Mouse (Mus musculus) heart, embryonic 14.5 days (tissue): ENCODE measurements around the gene Cflar. TPM values are rescaled to one million over a fixed set of nuclear protein-coding genes. Genes with fewer than 3 reads are reported as not detected.
"Not testable (repeated sequence)": the region's sequence is repeated elsewhere in the genome, so short reads cannot be mapped to it uniquely, and the experiment has no call there.

Experiments used
- ATAC-seq: fragments of 200-750 bp; cut with Nextera tagmentation; 2 replicates; pipeline ENCODE4 v1.8.0; 2017; ENCODE audit warnings: low read depth, moderate TSS enrichment; ENCODE audit not compliant: insufficient number of reproducible peaks, insufficient read depth, low FRiP score
- H3K27ac ChIP-seq, 2 experiments: fragments of 200-500 bp in 1 of 2; fragments of 300-500 bp in 1 of 2; sonication (generic) in 1 of 2; replicated peaks in 1 of 2; 2 replicates each; pipeline ENCODE4 v1.5.1; 2012 to 2014; ENCODE audit warnings: low read depth in 2 of 2, low read length in 2 of 2, control low read depth in 1 of 2, mild to moderate bottlenecking in 1 of 2, mixed read lengths in 1 of 2; ENCODE audit not compliant: control insufficient read depth in 1 of 2, insufficient read depth in 1 of 2
- H3K27me3 ChIP-seq: fragments of 300-500 bp; sonication (generic); 2 replicates; pipeline ENCODE4 v1.6.1; 2014; ENCODE audit warnings: mild to moderate bottlenecking, low read length, control low read depth; ENCODE audit not compliant: control insufficient read depth, insufficient read depth
- H3K36me3 ChIP-seq: fragments of 300-500 bp; sonication (generic); 2 replicates; pipeline ENCODE4 v1.6.1; 2014; ENCODE audit warnings: mild to moderate bottlenecking, control low read depth, low read length, mixed read lengths; ENCODE audit not compliant: control insufficient read depth, insufficient read depth
- H3K4me1 ChIP-seq, 2 experiments: fragments of 200-500 bp in 1 of 2; fragments of 300-500 bp in 1 of 2; sonication (generic) in 1 of 2; 2 replicates each; pipeline ENCODE4 v1.6.1; 2012 to 2014; ENCODE audit warnings: low read length in 2 of 2, control low read depth in 1 of 2, mixed read lengths in 1 of 2; ENCODE audit not compliant: control insufficient read depth in 2 of 2, insufficient read depth in 2 of 2
- H3K4me2 ChIP-seq: fragments of 300-500 bp; sonication (generic); 2 replicates; pipeline ENCODE4 v1.6.1; 2014; ENCODE audit warnings: mild to moderate bottlenecking, low read length
- H3K4me3 ChIP-seq, 2 experiments: fragments of 200-500 bp in 1 of 2; fragments of 300-500 bp in 1 of 2; sonication (generic) in 1 of 2; 2 replicates each; pipeline ENCODE4 v1.5.1; 2012 to 2014; ENCODE audit warnings: low read length in 2 of 2, mild to moderate bottlenecking in 2 of 2, control low read depth in 1 of 2, low read depth in 1 of 2, moderate library complexity in 1 of 2; ENCODE audit not compliant: control insufficient read depth in 1 of 2, insufficient read depth in 1 of 2
- H3K9ac ChIP-seq: fragments of 300-500 bp; sonication (generic); 2 replicates; pipeline ENCODE4 v1.6.1; 2014; ENCODE audit warnings: mild to moderate bottlenecking, low read length
- H3K9me3 ChIP-seq: fragments of 300-500 bp; sonication (generic); 2 replicates; pipeline ENCODE4 v1.6.1; 2016; ENCODE audit warnings: low read length, control low read depth; ENCODE audit not compliant: control insufficient read depth
- WGBS: fragments of 180-500 bp; shearing (Covaris S2); extraction: QIAGEN DNeasy Blood & Tissue Kit; methylation state at CpG from one replicate; pipeline ENCODE4 v1.1.7; 2014; 5-methylcytosine and 5-hydroxymethylcytosine counted together
- polyA plus RNA-seq: library from polyadenylated mRNA; unstranded; fragments of >200 nt; fragmentation: Nextera tagmentation; extraction: Ambion mirVana; gene quantifications from 2 replicates; pipeline ENCODE4 v1.2.1, GENCODE M21; 2014

Gene Cflar
- polyA plus RNA-seq, 1 experiment from 2014 or later, result 42.2 TPM

DNA sequence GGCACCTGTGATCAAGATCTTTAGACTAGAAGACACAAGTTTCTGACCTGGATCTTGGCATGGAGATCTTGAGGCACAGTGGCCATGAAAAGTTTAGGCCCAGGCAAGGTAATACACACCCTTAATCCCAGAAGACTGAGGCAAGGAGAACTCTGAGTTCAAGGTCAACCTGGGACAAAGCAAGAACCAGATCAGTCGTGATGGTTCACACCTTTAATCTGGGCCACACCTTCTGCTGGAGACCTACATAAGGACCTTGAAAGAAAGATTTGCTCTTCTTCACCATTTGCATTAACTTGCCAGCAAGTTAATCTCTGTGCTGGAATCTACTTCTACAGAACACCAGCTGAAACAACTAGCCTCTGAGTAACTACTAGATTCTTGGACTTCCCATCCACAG, 49.3 kb downstream of the Cflar start:
- no peak for ATAC-seq

DNA sequence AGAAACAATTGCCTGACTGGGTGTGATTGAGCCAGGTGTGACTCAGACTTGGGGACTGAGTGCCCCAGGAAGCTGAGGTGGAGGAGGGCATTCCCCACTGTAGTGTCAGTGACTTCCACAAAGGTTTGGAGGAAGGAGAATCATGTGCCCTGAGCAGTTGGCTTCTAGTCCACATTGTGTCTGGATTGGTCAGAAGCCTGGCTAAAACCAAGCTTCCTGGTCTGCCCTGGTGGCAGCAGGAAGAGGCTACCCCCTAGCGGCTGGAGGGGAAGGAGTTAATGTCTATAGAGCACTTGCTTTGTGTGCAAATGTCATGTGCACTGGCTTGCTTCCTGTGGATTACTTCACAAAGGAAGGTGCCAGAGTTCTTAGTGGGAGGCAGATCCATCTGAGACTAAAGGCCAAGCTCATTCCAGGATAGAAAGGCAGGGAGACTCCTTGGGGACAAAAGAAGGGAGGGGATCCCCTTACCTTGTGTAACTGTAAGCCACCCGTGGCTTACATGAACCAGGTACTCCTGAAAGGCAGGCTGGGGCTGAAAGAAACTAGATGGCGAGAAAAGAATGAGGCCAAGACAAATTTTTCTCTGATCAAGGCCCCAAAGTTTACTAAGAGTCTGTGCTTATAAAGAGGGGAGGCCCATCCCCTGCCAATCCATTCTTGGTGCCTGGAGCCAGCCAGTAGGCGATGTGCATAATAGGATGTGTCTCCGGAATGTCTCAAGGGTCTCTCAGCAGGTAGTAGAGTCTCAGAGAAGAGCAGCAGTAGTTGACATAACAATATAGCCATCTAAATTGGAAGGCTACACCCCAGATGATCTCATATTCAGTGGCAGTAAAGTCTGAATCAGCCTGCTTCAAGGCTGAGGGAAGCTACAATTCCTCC, 50.3 kb downstream of the Cflar start:
- H3K27ac ChIP-seq, ATAC-seq, H3K4me3 ChIP-seq, H3K27me3 ChIP-seq, H3K9ac ChIP-seq, H3K4me2 ChIP-seq, H3K4me1 ChIP-seq, H3K9me3 ChIP-seq: not testable (repeated sequence)
- H3K36me3 ChIP-seq, result peaks cover 26% of the 10 kb centered on the region
- 71% methylated on average over 5 of the region's 5 CpGs for WGBS

More for the DNA sequence above, 49.3 kb downstream of the Cflar start:
- Histone ChIP-seq H3K4me1 (no peaks in the 10 kb centered on the region), H3K4me3 (no peak overlapping the region), H3K9ac (no peak overlapping the region), H3K27me3 (no peaks in the 10 kb centered on the region), H3K36me3 (peaks cover 34% of the 10 kb centered on the region), H3K9me3 (no peaks in the 10 kb centered on the region), H3K4me2 (no peak overlapping the region), H3K27ac (no peak overlapping the region)
- 57% methylated on average over 1 of the region's 1 CpGs for WGBS

DNA sequence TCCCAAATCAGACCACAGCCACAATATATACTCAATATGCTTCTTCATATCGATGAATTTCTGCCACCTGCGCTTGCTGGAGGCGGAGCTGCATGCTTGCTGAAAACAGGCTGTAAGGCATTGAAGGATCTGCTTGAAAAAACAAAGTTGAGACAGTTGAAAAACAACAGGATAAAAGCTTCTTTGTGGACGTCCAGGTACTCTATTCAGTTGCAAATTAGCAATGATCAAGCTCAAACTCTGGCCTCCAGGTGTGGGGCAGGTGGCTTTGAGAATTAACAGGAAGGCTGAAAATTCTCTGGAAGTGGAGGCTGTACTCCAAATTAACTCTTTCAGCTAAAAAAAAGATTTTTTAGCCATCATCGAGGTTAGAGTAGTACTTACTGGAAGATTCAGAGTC, 51.3 kb downstream of the Cflar start:
- no peak for ATAC-seq
- Histone ChIP-seq H3K9ac (no peak overlapping the region), H3K4me2 (no peak overlapping the region), H3K4me3 (no peak overlapping the region), H3K9me3 (no peaks in the 10 kb centered on the region), H3K27me3 (no peaks in the 10 kb centered on the region), H3K27ac (no peak overlapping the region), H3K36me3 (peaks cover 21% of the 10 kb centered on the region), H3K4me1 (no peaks in the 10 kb centered on the region; a peak in 1 of 4 replicates)
- WGBS, result 75% methylated on average over 5 of the region's 5 CpGs

DNA sequence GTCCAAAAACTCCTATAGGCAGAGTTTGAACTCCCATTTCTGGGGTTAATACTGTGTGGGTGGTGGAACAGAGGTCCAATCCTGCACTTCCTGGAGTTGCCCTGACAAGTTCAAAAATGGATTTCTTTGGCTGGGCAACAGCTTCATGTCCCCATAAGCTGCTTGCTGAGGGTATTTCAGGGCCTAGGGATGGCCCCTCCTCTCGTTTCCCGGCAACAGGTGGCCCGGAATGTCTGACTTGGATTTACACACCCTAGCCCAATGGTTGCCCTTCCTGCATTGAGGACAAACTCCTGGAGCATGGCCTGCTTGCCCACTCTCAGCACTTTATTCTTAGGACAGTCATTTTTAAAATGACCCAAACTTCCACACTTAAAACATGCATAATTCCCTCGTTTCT, 55.1 kb downstream of the Cflar start:
- ATAC-seq, H3K4me3 ChIP-seq, H3K36me3 ChIP-seq, H3K9me3 ChIP-seq, H3K9ac ChIP-seq, H3K27ac ChIP-seq, H3K4me1 ChIP-seq, H3K27me3 ChIP-seq: not testable (repeated sequence)
- peak overlapping the region; percentile 29; the same call in 1 of the 2 replicates for H3K4me2 ChIP-seq
- WGBS, result 79% methylated on average over 4 of the region's 4 CpGs

DNA sequence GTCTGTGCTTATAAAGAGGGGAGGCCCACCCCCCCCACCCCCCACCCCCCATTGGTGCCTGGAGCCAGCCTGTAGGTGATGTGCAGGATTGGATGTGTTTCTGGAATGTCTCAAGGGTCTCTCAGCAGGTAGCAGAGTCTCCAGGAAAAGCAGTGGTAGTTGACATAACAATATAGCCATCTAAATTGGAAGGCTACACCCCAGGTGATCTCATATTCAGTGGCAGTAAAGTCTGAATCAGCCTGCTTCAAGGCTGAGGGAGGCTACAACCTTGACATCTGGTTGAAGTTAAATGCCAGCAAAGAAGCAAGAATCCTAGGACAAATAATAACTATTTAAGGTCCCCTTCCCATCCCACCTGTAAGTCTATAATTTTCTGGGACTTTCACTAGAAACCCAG, 57.8 kb downstream of the Cflar start:
- Histone ChIP-seq H3K27me3 (no peaks in the 10 kb centered on the region), H3K27ac (no peak overlapping the region), H3K9ac (no peak overlapping the region), H3K36me3 (no peaks in the 10 kb centered on the region), H3K9me3 (no peaks in the 10 kb centered on the region), H3K4me1 (no peaks in the 10 kb centered on the region; a peak in 1 of 4 replicates), H3K4me2 (no peak overlapping the region), H3K4me3 (no peak overlapping the region)
- no peak for ATAC-seq

DNA sequence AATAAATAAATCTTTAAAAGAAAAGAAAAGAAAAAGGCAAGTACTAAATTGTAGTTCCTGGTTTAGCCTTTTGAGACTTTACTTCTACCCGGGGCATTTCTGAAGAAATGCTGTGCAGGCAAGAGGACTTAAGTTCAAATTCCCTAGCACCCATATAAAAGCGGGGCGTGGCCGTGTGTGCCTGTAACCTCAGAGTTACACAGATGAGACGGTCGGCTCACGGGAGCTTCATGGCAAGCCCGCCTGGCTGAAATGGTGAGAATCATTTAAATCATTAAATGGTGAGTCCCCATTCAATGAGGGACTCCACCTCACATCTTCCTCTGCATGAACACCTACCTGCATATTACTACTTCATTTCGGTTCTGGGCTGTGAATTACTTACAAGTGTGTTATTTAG, 58.4 kb downstream of the Cflar start:
- Histone ChIP-seq H3K4me2 (no peak overlapping the region), H3K4me1 (no peaks in the 10 kb centered on the region; a peak in 1 of 4 replicates), H3K27me3 (no peaks in the 10 kb centered on the region), H3K27ac (no peak overlapping the region), H3K36me3 (no peaks in the 10 kb centered on the region), H3K4me3 (no peak overlapping the region), H3K9ac (no peak overlapping the region), H3K9me3 (no peaks in the 10 kb centered on the region)
- no peak for ATAC-seq
- WGBS, result 53% methylated on average over 9 of the region's 9 CpGs

DNA sequence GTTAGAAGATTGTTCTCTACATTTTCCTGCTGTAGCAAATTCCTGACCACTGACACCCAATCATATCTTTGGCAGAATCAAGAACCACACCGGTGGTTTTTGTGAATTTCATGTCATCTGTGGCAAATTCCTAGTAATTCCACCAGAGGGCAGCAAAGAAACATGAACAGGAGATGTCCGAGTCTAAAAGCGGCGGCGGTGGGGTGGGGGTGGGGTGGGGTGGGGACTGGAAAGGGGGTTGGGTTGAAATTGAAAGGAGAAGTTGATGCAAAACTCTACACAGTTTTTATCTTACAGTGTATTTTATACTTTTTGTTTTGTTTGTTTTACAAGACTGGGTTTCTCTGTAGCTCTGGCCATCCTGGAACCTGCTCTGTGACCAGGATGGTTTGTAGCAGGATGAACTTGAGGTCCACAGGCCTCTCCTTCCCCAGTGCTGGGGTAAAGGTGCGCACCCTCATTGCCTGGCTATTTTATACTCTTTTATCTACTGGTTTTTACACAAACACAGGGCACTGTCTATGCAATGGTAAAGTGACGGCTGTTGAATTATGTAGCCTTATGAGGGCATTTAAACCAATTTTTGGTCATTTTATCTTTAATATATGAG, 58.9 kb downstream of the Cflar start:
- Histone ChIP-seq H3K36me3 (no peaks in the 10 kb centered on the region), H3K27me3 (no peaks in the 10 kb centered on the region), H3K27ac (no peak overlapping the region), H3K9ac (no peak overlapping the region), H3K9me3 (no peaks in the 10 kb centered on the region), H3K4me1 (no peaks in the 10 kb centered on the region; a peak in 1 of 4 replicates), H3K4me3 (no peak overlapping the region), H3K4me2 (no peak overlapping the region)
- ATAC-seq, result no peak
- 26% methylated on average over 7 of the region's 7 CpGs for WGBS
